Mouse (Mus musculus): ENCODE measurements at regions not wholly inside any gene's neighbourhood (a gene's known extent, or its start where the extent isn't known, plus 50 kb on each side); places are given as distances from the start of the nearest gene placed in this dataset.

GRCm38 (mm10) chr12:25516738-25517137, 419.8 kb upstream of the Id2 start:
- in situ Hi-C loops (cut with MboI; ENCODE audit: low pct_ligation_motif_present, low pct_unique_long_range_greater_than_20kb, low sequenced_read_pairs), result no loop called here
- no peak overlapping the region for H3K9ac ChIP-seq (ENCODE audit: insufficient read depth, low read depth)
- DNase-seq (ENCODE audit: extremely low read depth), result no peak
- dilution Hi-C loops (cut with MboI; ENCODE audit: extremely low pct_ligation_motif_present, extremely low pct_unique_long_range_greater_than_20kb, low sequenced_read_pairs), result no loop called here
- no peak overlapping the region for H3K27ac ChIP-seq (ENCODE audit: insufficient read depth, low read depth)
- H3K36me3 ChIP-seq (replicated peaks in 1 of 2; ENCODE audit: control insufficient read depth in 1 of 2, insufficient read depth in 1 of 2, low read length in 1 of 2), result no peaks in the 10 kb centered on the region
- TF ChIP-seq CHD2 (IDR thresholded peaks at IDR 0.05; ENCODE audit: low read length) (no peak), E2F4 (IDR thresholded peaks at IDR 0.05; ENCODE audit: insufficient replicate concordance, low read depth, low read length) (no peak)
- H3K27me3 ChIP-seq (replicated peaks), result no peaks in the 10 kb centered on the region
- H3K4me2 ChIP-seq (ENCODE audit: insufficient read depth, low read depth, poor library complexity, severe bottlenecking), result no peak overlapping the region
- no peaks in the 10 kb centered on the region for H3K9me3 ChIP-seq (replicated peaks; ENCODE audit: low read length)
- no peak overlapping the region for H3K4me3 ChIP-seq (replicated peaks in 1 of 3; ENCODE audit: low read depth in 2 of 3, low read length in 2 of 3, poor library complexity in 1 of 3)
- no peaks in the 10 kb centered on the region for H3K79me2 ChIP-seq (replicated peaks; ENCODE audit: control insufficient read depth, extremely low read depth, insufficient read depth, poor library complexity, severe bottlenecking)
- H3K4me1 ChIP-seq (ENCODE audit: control insufficient read depth in 1 of 2, insufficient read depth in 2 of 2), result peaks cover 0 to 12% of the 10 kb centered on the region in 2 experiments; a peak in 2 of 4 replicates

GRCm38 (mm10) chr12:25513679-25514078, 416.7 kb upstream of the Id2 start:
- no peak overlapping the region for H3K9ac ChIP-seq (ENCODE audit: insufficient read depth, low read depth)
- in situ Hi-C loops (cut with MboI; ENCODE audit: low pct_ligation_motif_present, low pct_unique_long_range_greater_than_20kb, low sequenced_read_pairs) (no loop called here), dilution Hi-C loops (cut with MboI; ENCODE audit: extremely low pct_ligation_motif_present, extremely low pct_unique_long_range_greater_than_20kb, low sequenced_read_pairs) (no loop called here)
- H3K36me3 ChIP-seq (replicated peaks in 1 of 2; ENCODE audit: control insufficient read depth in 1 of 2, insufficient read depth in 1 of 2, low read length in 1 of 2), result no peaks in the 10 kb centered on the region
- H3K27ac ChIP-seq (ENCODE audit: insufficient read depth, low read depth), result no peak overlapping the region
- no peaks in the 10 kb centered on the region for H3K9me3 ChIP-seq (replicated peaks; ENCODE audit: low read length)
- TF ChIP-seq GABPA (IDR thresholded peaks at IDR 0.05; ENCODE audit: insufficient replicate concordance, low read depth, low read length) (no peak), E2F4 (IDR thresholded peaks at IDR 0.05; ENCODE audit: insufficient replicate concordance, low read depth, low read length) (no peak), HCFC1 (IDR thresholded peaks at IDR 0.05; ENCODE audit: low read depth, low read length) (no peak), TBP (conservative IDR thresholded peaks at IDR 0.05; ENCODE audit: low read depth, low read length) (no peak), NELFE (IDR thresholded peaks at IDR 0.05; ENCODE audit: low read depth, low read length) (no peak), USF2 (conservative IDR thresholded peaks at IDR 0.05; ENCODE audit: low read depth, low read length) (no peak), UBTF (IDR thresholded peaks at IDR 0.05; ENCODE audit: low read depth, low read length) (no peak), BHLHE40 (IDR thresholded peaks at IDR 0.05; ENCODE audit: low read depth, low read length) (no peak), JUN (IDR thresholded peaks at IDR 0.05; ENCODE audit: insufficient read depth, low read depth, low read length) (no peak), SMC3 (IDR thresholded peaks at IDR 0.05; ENCODE audit: low read depth, low read length) (no peak), MAX (IDR thresholded peaks at IDR 0.05; ENCODE audit: low read length) (no peak), CTCF (conservative IDR thresholded peaks at IDR 0.05 in 1 of 2, IDR thresholded peaks at IDR 0.05 in 1 of 2; ENCODE audit: low read depth in 2 of 2, low read length in 2 of 2) (no peak), USF1 (IDR thresholded peaks at IDR 0.05; ENCODE audit: low read depth, low read length) (no peak), ELF1 (IDR thresholded peaks at IDR 0.05; ENCODE audit: low read depth, low read length) (no peak), MAFK (IDR thresholded peaks at IDR 0.05; ENCODE audit: insufficient replicate concordance, low read length) (no peak), MYC (IDR thresholded peaks at IDR 0.05; ENCODE audit: low read depth, low read length) (no peak), ZKSCAN1 (IDR thresholded peaks at IDR 0.05; ENCODE audit: borderline replicate concordance, low read depth, low read length) (no peak)
- H3K27me3 ChIP-seq (replicated peaks), result no peaks in the 10 kb centered on the region
- H3K79me2 ChIP-seq (replicated peaks; ENCODE audit: control insufficient read depth, extremely low read depth, insufficient read depth, poor library complexity, severe bottlenecking), result no peaks in the 10 kb centered on the region
- peaks cover 0 to 12% of the 10 kb centered on the region in 2 experiments; a peak in 2 of 4 replicates for H3K4me1 ChIP-seq (ENCODE audit: control insufficient read depth in 1 of 2, insufficient read depth in 2 of 2)
- H3K4me2 ChIP-seq (ENCODE audit: insufficient read depth, low read depth, poor library complexity, severe bottlenecking), result no peak overlapping the region
- H3K4me3 ChIP-seq (replicated peaks in 1 of 3; ENCODE audit: low read depth in 2 of 3, low read length in 2 of 3, poor library complexity in 1 of 3), result no peak overlapping the region
- DNase-seq (ENCODE audit: extremely low read depth), result no peak
